Mouse (Mus musculus): Measurements from ENCODE around the gene Atg4d.

GRCm38 (mm10) chr9:21321513-21321835, 56.4 kb downstream of the Atg4d start:
- TF ChIP-seq GATA1 (IDR thresholded peaks at IDR 0.05; ENCODE audit: borderline replicate concordance, low read length): no peak
- no peak for TF ChIP-seq FLI1 (IDR thresholded peaks at IDR 0.05; ENCODE audit: low read length)
